Mouse (Mus musculus): Measurements from ENCODE around the gene Mpig6b. TPM values are rescaled to one million over a fixed set of nuclear protein-coding genes. Genes with fewer than 3 reads are reported as not detected.
A peak's percentile ranks its signal among the peaks of the same experiment; 100 is the strongest.

Mpig6b gene
- polyA plus RNA-seq, 1 experiment, result 0.66 TPM

GRCm38 (mm10) chr17:35085208-35085865, 19.4 kb upstream of the Mpig6b start, which contains the start of gene Ly6g6f:
Gene Ly6g6f, minus strand, starts transcription at chr17:35085610.
- WGBS, result 80% methylated on average over 7 of the region's 7 CpGs
- Histone ChIP-seq H3K27me3 (replicated peaks; ENCODE audit: control insufficient read depth, insufficient read depth, low read length) (no peaks in the 10 kb centered on the region), H3K4me1 (ENCODE audit: control insufficient read depth, insufficient read depth, low read length) (peaks cover 4% of the 10 kb centered on the region; the same call in 1 of the 2 replicates), H3K27ac (ENCODE audit: insufficient read depth, low read depth, low read length) (no peak within 1 kb of the TSS), H3K4me3 (ENCODE audit: insufficient read depth, low read depth, low read length) (no peak within 1 kb of the TSS), H3K36me3 (ENCODE audit: control insufficient read depth, insufficient read depth, low read length) (no peaks in the 10 kb centered on the region)
- no peak for DNase-seq
- TF ChIP-seq POLR2A (IDR thresholded peaks at IDR 0.05; ENCODE audit: low read depth, low read length), result no peak
- TF ChIP-seq CTCF (conservative IDR thresholded peaks at IDR 0.05; ENCODE audit: insufficient read depth, insufficient read length, low read depth, low read length), result no peak

GRCm38 (mm10) chr17:35083929-35084497, 18.0 kb upstream of the Mpig6b start:
- H3K36me3 ChIP-seq (ENCODE audit: control insufficient read depth, insufficient read depth, low read length), result no peaks in the 10 kb centered on the region
- 69% methylated on average over 3 of the region's 3 CpGs for WGBS
- no peak overlapping the region for H3K4me3 ChIP-seq (ENCODE audit: insufficient read depth, low read depth, low read length)
- TF ChIP-seq CTCF (conservative IDR thresholded peaks at IDR 0.05; ENCODE audit: insufficient read depth, insufficient read length, low read depth, low read length) (no peak), POLR2A (IDR thresholded peaks at IDR 0.05; ENCODE audit: low read depth, low read length) (no peak)
- H3K4me1 ChIP-seq (ENCODE audit: control insufficient read depth, insufficient read depth, low read length), result no peaks in the 10 kb centered on the region
- no peaks in the 10 kb centered on the region for H3K27me3 ChIP-seq (replicated peaks; ENCODE audit: control insufficient read depth, insufficient read depth, low read length)
- H3K27ac ChIP-seq (ENCODE audit: insufficient read depth, low read depth, low read length), result no peak overlapping the region
- DNase-seq, result no peak

GRCm38 (mm10) chr17:35082841-35083576, 17.0 kb upstream of the Mpig6b start:
- WGBS, result 88% methylated on average over 16 of the region's 16 CpGs
- DNase-seq, result no peak

DNA sequence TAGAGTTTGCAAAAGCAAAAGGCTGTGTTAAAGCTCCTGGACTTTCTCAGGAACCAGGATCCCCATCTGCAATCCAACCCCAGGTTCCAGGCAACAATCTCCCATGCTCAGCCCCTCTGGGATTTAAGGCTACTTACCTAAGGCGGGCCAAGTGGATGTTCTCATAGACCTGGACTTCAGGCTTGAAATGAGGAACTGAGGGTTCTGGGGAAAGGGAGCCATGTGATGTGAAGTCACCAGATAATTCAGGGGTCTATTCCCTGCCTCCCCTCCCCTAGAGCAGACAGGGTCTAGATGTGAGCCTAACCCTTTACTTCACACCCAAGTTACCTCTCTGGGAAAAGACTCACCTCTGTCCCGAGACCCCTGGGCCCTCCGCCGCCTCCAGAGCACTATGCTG, 14.7 kb upstream of the Mpig6b start:
- H3K36me3 ChIP-seq (ENCODE audit: control insufficient read depth, insufficient read depth, low read length), result no peaks in the 10 kb centered on the region
- WGBS, result 87% methylated on average over 4 of the region's 4 CpGs
- TF ChIP-seq POLR2A (IDR thresholded peaks at IDR 0.05; ENCODE audit: low read depth, low read length), result no peak
- TF ChIP-seq CTCF (conservative IDR thresholded peaks at IDR 0.05; ENCODE audit: insufficient read depth, insufficient read length, low read depth, low read length), result no peak
- no peak overlapping the region for H3K4me3 ChIP-seq (ENCODE audit: insufficient read depth, low read depth, low read length)
- peaks cover 10% of the 10 kb centered on the region; the same call in 1 of the 2 replicates for H3K4me1 ChIP-seq (ENCODE audit: control insufficient read depth, insufficient read depth, low read length)
- H3K27ac ChIP-seq (ENCODE audit: insufficient read depth, low read depth, low read length), result no peak overlapping the region
- no peak for DNase-seq
- H3K27me3 ChIP-seq (replicated peaks; ENCODE audit: control insufficient read depth, insufficient read depth, low read length), result no peaks in the 10 kb centered on the region

More at GRCm38 (mm10) chr17:35082841-35083576, 17.0 kb upstream of the Mpig6b start:
- H3K4me3 ChIP-seq (ENCODE audit: insufficient read depth, low read depth, low read length), result no peak overlapping the region
- no peaks in the 10 kb centered on the region for H3K36me3 ChIP-seq (ENCODE audit: control insufficient read depth, insufficient read depth, low read length)
- no peaks in the 10 kb centered on the region for H3K27me3 ChIP-seq (replicated peaks; ENCODE audit: control insufficient read depth, insufficient read depth, low read length)
- no peak overlapping the region for H3K27ac ChIP-seq (ENCODE audit: insufficient read depth, low read depth, low read length)
- no peaks in the 10 kb centered on the region for H3K4me1 ChIP-seq (ENCODE audit: control insufficient read depth, insufficient read depth, low read length)
- TF ChIP-seq CTCF (conservative IDR thresholded peaks at IDR 0.05; ENCODE audit: insufficient read depth, insufficient read length, low read depth, low read length), result no peak
- no peak for TF ChIP-seq POLR2A (IDR thresholded peaks at IDR 0.05; ENCODE audit: low read depth, low read length)

DNA sequence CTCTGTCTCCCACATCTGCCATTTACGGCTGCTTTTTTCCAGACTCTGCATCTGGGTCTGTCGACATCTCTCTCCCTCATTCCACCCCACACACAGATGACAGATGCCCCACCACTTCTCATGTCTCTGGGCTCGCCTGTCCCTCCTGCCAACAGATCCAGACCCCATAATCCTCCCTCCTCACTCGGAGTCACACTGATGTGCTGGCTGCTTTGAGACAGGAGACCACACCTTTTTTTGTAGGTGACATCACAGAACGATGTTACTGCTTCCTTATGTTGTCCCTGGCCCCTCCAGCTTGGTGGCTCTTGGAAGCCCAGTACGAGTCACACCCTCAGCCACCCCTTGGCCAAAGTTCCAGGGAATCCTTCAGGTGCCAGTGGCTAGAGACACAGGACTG, 14.3 kb upstream of the Mpig6b start:
- H3K4me3 ChIP-seq (ENCODE audit: insufficient read depth, low read depth, low read length), result no peak overlapping the region
- H3K36me3 ChIP-seq (ENCODE audit: control insufficient read depth, insufficient read depth, low read length), result no peaks in the 10 kb centered on the region
- WGBS, result 70% methylated on average over 6 of the region's 6 CpGs
- H3K27ac ChIP-seq (ENCODE audit: insufficient read depth, low read depth, low read length), result no peak overlapping the region
- H3K4me1 ChIP-seq (ENCODE audit: control insufficient read depth, insufficient read depth, low read length), result peaks cover 10% of the 10 kb centered on the region; the same call in 1 of the 2 replicates
- no peak for TF ChIP-seq POLR2A (IDR thresholded peaks at IDR 0.05; ENCODE audit: low read depth, low read length)
- TF ChIP-seq CTCF (conservative IDR thresholded peaks at IDR 0.05; ENCODE audit: insufficient read depth, insufficient read length, low read depth, low read length), result no peak
- DNase-seq, result no peak
- H3K27me3 ChIP-seq (replicated peaks; ENCODE audit: control insufficient read depth, insufficient read depth, low read length), result no peaks in the 10 kb centered on the region

DNA sequence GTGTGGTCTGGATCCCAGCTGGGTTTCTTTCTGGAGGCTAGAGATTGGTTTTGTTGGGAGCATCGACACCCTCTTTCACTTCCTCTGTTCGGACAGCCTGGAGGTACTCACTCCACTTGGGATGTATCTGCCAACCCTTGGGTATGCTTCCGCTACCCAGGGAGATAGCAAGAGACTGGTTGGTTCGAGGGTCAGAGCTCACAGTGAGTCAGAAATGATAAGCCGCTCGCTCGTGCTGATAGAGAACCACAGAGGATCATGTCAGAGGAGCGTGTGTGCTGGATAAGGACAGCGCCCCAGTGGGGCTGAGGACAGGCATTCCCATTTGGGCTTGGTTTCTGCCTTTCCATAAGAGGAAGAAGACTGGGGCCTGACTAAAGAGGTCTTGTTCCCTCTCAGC, 13.8 kb upstream of the Mpig6b start:
- no peaks in the 10 kb centered on the region for H3K27me3 ChIP-seq (replicated peaks; ENCODE audit: control insufficient read depth, insufficient read depth, low read length)
- no peak for DNase-seq
- H3K27ac ChIP-seq (ENCODE audit: insufficient read depth, low read depth, low read length), result no peak overlapping the region
- H3K36me3 ChIP-seq (ENCODE audit: control insufficient read depth, insufficient read depth, low read length), result no peaks in the 10 kb centered on the region
- H3K4me3 ChIP-seq (ENCODE audit: insufficient read depth, low read depth, low read length), result no peak overlapping the region
- H3K4me1 ChIP-seq (ENCODE audit: control insufficient read depth, insufficient read depth, low read length), result peaks cover 10% of the 10 kb centered on the region; the same call in 1 of the 2 replicates
- TF ChIP-seq POLR2A (IDR thresholded peaks at IDR 0.05; ENCODE audit: low read depth, low read length) (no peak), CTCF (conservative IDR thresholded peaks at IDR 0.05; ENCODE audit: insufficient read depth, insufficient read length, low read depth, low read length) (no peak)
- 71% methylated on average over 9 of the region's 9 CpGs for WGBS

GRCm38 (mm10) chr17:35077786-35078233, 11.8 kb upstream of the Mpig6b start, which contains the start of gene Ly6g6d:
Gene Ly6g6d, minus strand, starts transcription at chr17:35078065.
- H3K27ac ChIP-seq (ENCODE audit: insufficient read depth, low read depth, low read length), result peak within 1 kb of the TSS; percentile 81
- TF ChIP-seq POLR2A (IDR thresholded peaks at IDR 0.05; ENCODE audit: low read depth, low read length), result peak; percentile 46
- TF ChIP-seq CTCF (conservative IDR thresholded peaks at IDR 0.05; ENCODE audit: insufficient read depth, insufficient read length, low read depth, low read length), result peak; percentile 69
- no peaks in the 10 kb centered on the region for H3K36me3 ChIP-seq (ENCODE audit: control insufficient read depth, insufficient read depth, low read length)
- DNase-seq, result peak; percentile 83
- no peaks in the 10 kb centered on the region for H3K27me3 ChIP-seq (replicated peaks; ENCODE audit: control insufficient read depth, insufficient read depth, low read length)
- peak within 1 kb of the TSS; percentile 66 for H3K4me3 ChIP-seq (ENCODE audit: insufficient read depth, low read depth, low read length)
- WGBS, result 0% methylated on average over 14 of the region's 14 CpGs
- H3K4me1 ChIP-seq (ENCODE audit: control insufficient read depth, insufficient read depth, low read length), result peaks cover 10% of the 10 kb centered on the region; the same call in 1 of the 2 replicates
